Mouse (Mus musculus): ENCODE data around the gene Dpysl5. TPM values are rescaled to one million over a fixed set of nuclear protein-coding genes. Genes with fewer than 3 reads are reported as not detected.

Gene Dpysl5
- total RNA-seq, 2 experiments from 2014 or later, result 102 to 111 TPM

DNA sequence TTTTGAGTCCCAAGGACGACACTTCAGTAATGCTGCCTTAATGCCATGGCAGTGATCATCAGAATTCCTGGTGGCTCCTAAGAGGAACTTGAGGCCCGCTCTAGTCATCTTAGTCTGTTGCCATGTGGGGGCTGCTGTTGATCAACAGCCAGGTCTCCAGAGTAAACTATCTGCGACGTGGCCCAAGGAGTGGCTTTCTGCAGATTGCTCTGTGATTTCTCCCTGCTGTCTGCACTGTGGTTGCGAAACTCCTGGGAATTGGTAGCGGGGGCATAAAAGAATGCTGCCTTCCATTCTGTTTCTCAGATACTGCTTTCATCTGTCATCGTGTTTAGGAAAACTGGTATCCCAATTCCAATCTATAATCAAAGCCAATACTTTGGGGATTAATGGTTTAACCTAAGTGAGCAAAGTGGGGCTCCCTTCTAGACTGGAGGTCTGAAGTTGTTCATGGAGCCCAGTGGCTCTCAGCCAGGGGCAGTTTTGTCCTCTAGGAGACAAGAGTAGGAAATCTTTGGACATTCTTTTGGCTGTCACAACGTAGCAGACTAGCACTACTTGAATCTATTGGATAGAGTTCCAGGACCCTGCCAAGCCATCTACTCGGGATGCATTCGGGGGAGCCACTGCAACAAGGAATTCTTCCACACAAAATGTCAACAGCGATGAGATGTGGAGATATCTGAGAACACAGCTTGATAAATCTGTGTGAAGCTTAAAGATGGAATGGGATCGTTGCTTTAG is 91.5 kb downstream of the Dpysl5 start:
- no peak for DNase-seq (ENCODE audit: low spot score in 2 of 2)
- intact Hi-C loops (cut with DNase I), result no loop called here

DNA sequence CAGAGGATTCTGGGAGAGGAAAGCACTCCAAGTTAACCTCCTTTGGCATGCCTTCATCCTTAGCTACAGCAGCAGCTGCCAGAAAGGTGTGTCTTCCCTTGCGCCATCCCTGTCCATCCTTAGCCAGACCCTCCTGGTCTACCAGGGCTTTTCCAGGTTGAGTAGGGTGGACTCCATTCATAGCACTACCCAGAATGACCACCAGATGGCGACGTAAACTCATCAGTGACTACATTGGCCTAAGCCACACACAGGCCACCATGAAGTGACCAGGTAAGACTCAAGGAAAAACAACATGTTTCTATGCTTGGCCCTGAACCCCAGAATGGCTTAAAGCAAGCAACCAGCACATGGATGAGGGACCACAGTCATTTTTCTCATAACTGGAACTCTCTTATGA is 94.7 kb downstream of the Dpysl5 start:
- intact Hi-C loops (cut with DNase I), result loop anchor here (5.0 kb wide), 2 partner anchors 111 to 191 kb away; no protein-coding TSS in a partner anchor
- peak; percentile 81 to 91 for DNase-seq (ENCODE audit: low spot score in 2 of 2)

DNA sequence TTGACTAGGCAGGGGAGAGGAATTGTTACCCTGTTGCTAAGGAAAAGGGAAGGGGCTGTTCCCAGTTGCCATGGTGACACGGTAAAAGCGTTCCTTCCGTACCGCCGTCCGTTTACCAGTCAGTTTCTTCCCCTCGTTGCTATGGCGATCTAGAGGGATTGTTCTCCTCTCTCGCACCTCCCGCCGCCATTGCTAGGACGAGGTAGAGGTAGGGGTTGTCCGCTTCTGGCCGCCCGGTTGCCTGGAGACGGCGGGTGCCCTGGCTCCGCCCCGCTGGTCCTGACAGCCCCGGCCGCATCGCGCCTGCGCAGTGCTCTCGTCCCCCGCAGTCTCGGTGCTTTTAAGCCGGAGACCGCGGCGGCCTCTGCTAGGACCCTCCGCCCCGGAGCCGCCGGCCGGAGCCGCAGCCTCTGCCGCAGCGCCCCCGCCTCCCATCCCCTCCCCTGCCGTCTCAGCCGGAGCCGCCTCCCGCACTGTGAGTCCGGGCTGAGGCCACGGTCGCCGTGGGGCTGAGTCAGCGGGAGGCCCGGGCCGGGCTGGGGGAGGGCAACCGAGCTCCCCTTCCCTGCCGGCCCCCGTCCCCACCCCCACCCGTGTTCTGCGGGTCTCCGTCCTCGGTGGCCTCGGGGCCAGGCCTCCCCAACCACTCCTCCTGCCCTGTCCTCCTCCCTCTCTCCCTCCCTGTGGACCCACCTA is 103.2 kb downstream of the Dpysl5 start, which contains the start of gene Mapre3:
Gene Mapre3 (plus strand): TSS at position 218 of the 696 bp plus-strand sequence.
- intact Hi-C loops (cut with DNase I), result loop anchor here (5.0 kb wide), 2 partner anchors 43 to 73 kb away; partner anchors contain the start of gene Agbl5
- DNase-seq (ENCODE audit: low spot score in 2 of 2), result peak; percentile 93 to 96

DNA sequence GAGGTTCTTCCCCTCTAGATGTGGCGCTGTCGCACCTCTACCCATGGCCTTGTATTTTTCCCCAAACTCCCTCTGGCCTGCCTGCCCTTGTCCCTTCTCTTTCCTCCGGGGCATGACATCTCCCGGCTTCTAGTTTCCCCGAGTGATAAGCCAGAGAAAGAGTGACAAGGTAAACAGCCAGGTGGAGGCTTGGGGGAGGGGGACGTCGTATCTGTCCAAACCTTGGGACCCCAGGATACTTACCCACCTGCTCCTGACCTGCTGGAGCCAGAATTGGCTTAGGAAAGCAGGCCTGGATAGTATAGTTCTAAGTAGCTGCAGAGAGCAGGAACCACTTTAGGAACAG is 103.7 kb downstream of the Dpysl5 start:
- no peak for DNase-seq (ENCODE audit: low spot score in 2 of 2)
- intact Hi-C loops (cut with DNase I), result no loop called here

DNA sequence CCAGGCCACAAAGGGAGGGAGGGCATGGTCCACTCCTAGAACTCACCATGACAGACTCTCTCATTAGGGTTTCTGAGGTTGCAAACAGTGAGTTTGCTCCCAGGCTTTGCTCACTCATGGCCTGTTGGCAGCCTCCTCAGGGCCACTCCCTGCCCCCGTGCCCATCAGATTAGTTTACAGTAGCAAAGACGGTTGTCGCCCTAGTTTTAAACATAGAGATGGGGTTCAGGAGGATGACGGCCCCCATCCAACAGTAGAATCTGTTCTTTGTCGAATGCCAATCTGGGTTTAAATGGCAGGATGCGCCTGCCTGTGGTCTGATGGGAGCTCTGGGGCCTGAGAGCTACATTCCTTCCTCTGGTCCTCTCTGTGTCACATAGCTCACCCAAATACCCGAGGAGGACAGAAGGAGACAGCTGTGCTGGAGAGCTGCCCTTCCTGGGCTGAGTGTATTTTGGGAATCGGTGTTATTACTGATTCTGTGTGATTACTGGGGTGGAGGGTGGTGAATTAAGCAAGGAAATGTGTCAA is 105.0 kb downstream of the Dpysl5 start:
- DNase-seq (ENCODE audit: low spot score in 2 of 2), result no peak
- intact Hi-C loops (cut with DNase I), result no loop called here

DNA sequence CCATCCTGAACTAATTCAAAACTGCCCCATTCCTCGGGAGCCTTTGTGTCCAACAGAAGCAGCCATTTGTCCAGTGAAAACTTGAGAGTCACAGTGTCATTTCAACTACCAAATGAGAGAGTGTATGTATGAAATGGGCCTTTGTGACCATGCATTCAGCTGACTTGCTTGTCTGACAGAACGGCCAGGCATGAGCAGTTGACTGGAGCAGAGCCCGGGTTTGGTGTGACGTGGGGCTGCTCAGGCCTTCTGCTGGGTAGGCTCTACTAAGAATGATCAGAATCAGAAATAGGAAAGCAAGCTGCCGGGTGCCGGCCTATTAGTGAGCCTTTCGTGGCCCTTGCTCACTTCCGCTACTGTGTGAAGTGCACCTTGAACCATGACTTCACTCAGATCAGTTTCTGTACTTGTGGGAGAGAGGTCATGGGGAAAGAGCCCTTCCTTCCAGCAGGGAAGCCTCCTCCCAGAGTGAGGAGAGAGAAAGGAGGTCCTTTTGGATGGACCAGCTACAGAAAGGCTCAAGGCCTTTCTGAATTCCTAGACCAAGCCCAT is 107.5 kb downstream of the Dpysl5 start:
- no peak for DNase-seq (ENCODE audit: low spot score in 2 of 2)
- intact Hi-C loops (cut with DNase I), result no loop called here

DNA sequence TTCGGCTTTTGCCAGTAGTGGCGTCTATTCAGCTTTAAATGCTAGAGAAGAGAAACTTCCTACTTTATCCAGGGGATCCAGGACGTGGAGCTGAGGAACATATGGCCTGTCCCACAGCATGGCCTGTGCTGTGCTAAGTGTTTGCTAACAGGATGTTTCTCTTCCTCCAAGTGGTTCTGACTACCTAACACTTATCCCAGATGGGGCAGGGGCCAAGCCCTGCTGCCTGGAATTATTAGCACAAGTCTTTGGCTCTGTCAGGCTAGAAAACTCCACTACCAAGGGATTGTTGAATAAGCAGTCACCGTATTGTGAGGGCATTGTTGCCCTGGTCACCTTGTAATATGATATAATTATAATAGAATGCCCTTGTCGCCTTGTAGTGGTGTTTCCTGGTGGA is 111.3 kb downstream of the Dpysl5 start:
- DNase-seq (ENCODE audit: low spot score in 2 of 2), result no peak
- intact Hi-C loops (cut with DNase I), result no loop called here

DNA sequence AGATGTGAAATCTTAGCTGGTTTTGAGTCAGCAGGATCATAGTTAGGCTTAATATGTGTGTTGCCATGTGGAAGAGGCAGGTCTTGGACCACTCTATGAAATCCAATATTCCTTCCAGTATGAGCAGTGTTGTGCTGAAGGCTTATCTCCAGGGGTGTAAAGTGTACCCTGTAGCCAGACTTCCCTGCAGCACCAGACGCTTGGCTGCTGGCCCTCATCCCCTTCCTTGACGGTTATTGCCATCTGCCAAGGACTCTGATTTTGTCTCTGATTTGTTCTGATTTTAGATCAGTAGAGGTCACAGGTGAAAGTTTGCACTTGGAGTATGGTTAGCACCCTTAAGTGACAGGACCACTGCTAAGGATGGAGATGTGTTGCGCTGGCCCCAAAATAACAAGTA is 111.7 kb downstream of the Dpysl5 start:
- intact Hi-C loops (cut with DNase I), result no loop called here

DNA sequence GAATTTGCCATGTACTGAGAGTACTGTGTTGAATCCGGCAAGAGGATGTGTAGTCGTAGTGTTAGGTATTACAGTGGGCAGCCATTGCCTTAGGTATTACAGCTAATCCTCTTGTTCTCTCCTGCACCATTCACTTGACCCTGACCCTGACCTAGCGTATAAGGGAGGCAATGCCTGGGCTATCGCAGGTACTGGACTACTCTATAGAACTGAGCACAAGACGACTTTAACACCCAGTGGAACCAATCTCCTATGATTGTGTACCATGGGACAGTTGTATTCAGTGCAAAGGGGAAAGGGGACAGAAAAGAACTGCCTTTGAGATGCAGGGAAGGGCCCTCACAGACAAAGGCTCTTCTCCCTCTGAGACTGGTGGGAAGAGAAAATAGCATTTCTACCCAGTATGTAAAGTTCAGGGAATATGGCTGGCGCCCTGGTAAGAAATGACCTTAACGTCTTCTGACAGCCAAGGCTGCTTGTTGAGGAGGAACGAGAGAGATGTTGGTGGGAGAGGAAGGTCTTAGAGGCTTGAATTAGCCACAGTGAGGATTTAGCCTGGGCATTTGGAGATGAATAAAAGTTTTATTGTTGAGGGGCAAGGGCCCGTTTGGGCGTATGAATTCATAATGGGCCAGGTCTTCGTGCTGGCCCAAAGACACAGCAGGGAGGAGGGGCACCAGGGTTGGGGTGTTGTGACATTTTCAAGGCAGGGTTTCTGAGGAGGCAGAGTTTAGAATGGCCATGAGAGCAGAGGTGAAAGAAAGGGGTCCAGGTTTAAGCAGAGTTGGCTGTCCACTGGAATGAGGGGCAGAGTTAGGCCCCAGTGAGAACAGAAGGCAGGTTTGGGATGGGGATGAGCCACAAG is 113.0 kb downstream of the Dpysl5 start:
- intact Hi-C loops (cut with DNase I), result no loop called here
- no peak for DNase-seq (ENCODE audit: low spot score in 2 of 2)

More for the DNA sequence above, 111.7 kb downstream of the Dpysl5 start:
- no peak for DNase-seq (ENCODE audit: low spot score in 2 of 2)

DNA sequence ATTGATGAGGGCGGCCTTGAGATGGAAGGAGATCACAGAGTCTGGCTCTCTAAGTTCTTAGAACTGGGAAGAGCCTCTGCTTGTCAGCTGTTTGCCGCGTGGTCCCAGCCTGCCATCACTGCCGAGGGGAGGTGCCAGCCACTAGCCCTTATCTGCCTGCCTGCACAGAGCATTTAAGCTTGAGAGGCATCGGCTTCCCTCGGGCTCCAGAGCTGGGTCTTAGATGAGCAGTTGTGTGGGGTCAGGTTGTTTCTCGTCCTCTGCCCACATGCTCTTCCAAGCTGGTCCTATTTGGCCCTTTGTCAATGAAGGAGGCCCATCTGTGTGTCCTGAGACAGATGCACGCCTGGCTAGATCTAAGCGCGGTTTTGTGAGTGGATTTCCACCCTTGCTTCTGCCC is 113.8 kb downstream of the Dpysl5 start:
- intact Hi-C loops (cut with DNase I), result no loop called here
- no peak for DNase-seq (ENCODE audit: low spot score in 2 of 2)

DNA sequence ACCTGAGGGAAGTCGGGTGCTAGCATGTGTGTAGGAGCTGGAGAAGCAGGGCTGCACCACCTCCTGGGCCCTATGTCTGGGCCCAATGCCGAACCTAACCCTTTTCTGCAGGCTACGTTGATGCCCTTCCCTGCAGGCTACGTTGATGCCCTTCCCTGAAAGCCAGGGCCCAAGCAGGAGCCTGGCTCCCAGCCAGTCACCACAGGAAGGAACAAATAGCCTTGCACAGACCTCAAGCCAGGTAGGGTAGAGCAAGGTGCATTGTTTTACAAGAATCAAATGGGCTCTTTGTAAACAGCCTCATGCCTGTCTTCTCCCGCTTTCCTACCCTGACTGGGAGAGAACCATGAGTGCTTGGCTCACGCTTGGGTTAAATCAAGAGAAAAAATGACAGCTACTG is 114.5 kb downstream of the Dpysl5 start:
- intact Hi-C loops (cut with DNase I), result no loop called here
- DNase-seq (ENCODE audit: low spot score in 2 of 2), result no peak

DNA sequence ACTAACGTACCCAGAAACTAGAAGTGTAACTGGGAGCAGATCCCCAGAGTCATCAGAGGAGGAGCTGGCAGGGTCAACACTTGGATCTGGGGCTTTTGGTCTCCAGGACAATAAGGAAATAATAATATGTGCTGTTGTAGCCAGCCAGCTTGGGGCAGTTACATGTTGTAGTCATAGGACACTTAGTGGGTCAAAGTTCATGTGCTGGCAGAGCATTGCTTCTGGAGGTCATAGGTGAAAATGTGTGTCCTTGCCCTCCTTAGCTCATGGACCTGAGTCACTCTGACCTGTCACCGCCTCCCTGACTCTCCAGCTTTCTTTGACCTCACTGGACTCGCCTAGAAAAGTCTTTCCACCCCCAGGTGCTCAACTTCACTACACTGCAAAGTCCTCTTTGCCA is 122.1 kb downstream of the Dpysl5 start:
- intact Hi-C loops (cut with DNase I), result no loop called here
- no peak for DNase-seq (ENCODE audit: low spot score in 2 of 2)

DNA sequence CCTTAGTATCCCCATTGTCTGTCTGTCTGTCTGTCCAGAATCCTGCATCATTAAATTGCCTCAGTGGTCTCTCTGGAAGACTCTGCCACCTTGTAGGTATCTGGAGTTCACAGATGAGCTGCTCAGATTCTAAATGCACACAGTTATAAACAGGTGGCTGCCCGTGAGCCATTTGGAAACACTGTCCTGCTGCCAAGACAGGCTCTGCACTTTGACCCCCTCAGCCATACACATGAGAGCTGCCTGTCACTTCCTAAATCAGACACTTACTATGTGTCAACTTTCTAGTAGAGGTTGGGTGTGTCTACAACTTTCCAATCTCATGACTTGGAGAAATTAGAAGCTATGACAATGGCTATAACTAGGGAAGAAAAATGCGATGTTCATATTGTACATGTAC is 128.4 kb downstream of the Dpysl5 start:
- intact Hi-C loops (cut with DNase I), result no loop called here
- DNase-seq (ENCODE audit: low spot score in 2 of 2), result no peak

DNA sequence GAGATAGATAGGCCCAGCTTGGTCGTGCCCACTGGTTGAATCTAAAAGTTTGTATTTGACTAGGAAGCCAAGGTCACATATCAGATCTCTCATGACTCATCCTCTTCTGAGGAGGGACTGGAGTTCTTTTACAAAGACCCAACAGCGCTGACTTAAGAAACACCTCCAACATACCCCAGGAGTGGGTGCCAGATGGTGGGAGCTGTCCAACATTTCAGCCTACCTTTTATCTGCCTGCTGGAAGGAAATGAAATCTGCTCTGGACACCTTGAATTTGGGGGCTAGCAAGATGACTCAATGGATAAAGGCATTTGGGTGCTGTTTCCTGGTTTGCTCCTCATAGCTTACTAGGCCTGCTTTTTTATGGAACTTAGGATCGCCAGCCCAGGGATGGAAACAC is 130.5 kb downstream of the Dpysl5 start:
- intact Hi-C loops (cut with DNase I), result no loop called here

More for the DNA sequence above, 130.5 kb downstream of the Dpysl5 start:
- no peak for DNase-seq (ENCODE audit: low spot score in 2 of 2)

Other genes with a start within 250 kb of the Dpysl5 start
- gene Otof, start 249.6 kb upstream of the Dpysl5 start, total RNA-seq (2021), result 10 to 100 TPM; 14.2 to 14.5 TPM
- not detected for gene 1700001C02Rik, start 245.5 kb upstream of the Dpysl5 start, total RNA-seq (2021)
- not detected for gene Cib4, start 165.7 kb upstream of the Dpysl5 start, total RNA-seq (2021)
- gene Kcnk3, start 123.4 kb upstream of the Dpysl5 start, total RNA-seq (2021), result 10 to 100 TPM; 19.5 to 20.2 TPM
- 10 to 100 TPM; 32.2 to 37.4 TPM for gene Slc35f6, start 63.6 kb upstream of the Dpysl5 start, total RNA-seq (2021)
- 1 to 10 TPM; 8.1 to 9.5 TPM for gene Cenpa, start 44.8 kb upstream of the Dpysl5 start, total RNA-seq (2021)
- gene Mapre3, start 103.1 kb downstream of the Dpysl5 start, total RNA-seq (2021), result 100 to 1,000 TPM; 214 to 218 TPM
- gene Tmem214, start 156.4 kb downstream of the Dpysl5 start, total RNA-seq (2021), result 10 to 100 TPM; 69.1 to 69.4 TPM
- 10 to 100 TPM; 14.7 to 16.5 TPM for gene Agbl5, start 177.1 kb downstream of the Dpysl5 start, total RNA-seq (2021)
- gene Ost4, start 196.2 kb downstream of the Dpysl5 start, total RNA-seq (2021), result 100 to 1,000 TPM in 1 of 2 experiments, 10 to 100 TPM in 1; 96.8 to 101 TPM
- 1 to 10 TPM; 4.5 to 4.9 TPM for gene Emilin1, start 201.8 kb downstream of the Dpysl5 start, total RNA-seq (2021)
- 1 to 10 TPM; 8.3 to 9.1 TPM for gene Khk, start 209.9 kb downstream of the Dpysl5 start, total RNA-seq (2021)
- gene Cgref1, start 234.0 kb downstream of the Dpysl5 start, total RNA-seq (2021), result 10 to 100 TPM; 33.2 to 35.3 TPM
- gene Preb, start 248.8 kb downstream of the Dpysl5 start, total RNA-seq (2021), result 100 to 1,000 TPM; 122 to 140 TPM

Data from left cerebral cortex, postnatal 14 days (tissue).